Mouse (Mus musculus): Measurements from ENCODE around the gene Ctnna3.

DNA sequence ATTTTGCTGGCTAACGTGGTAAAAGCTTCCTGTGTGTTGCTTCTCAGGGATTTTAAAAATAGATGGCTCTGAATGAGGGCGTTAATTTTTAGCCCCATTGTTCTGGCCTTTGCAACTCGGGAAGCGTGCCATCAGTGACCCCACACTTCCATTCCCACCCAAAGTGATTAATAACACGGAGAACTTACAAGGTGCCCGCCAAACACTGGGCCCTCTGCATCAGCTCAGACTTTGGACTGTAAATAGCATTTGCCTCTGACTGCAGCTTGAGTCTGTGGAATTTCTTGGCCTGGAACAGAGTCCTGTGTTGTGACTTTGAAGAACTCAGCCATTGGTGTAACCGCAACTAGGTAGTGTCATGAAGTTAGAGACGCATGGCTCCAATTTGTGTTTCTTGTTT lies 521.0 kb downstream of the Ctnna3 start:
- no peak for TF ChIP-seq CTCF (IDR thresholded peaks at IDR 0.05 in 2 of 3, conservative IDR thresholded peaks at IDR 0.05 in 1 of 3; ENCODE audit: control insufficient read depth in 1 of 3, insufficient read depth in 1 of 3, low read depth in 2 of 3, low read length in 3 of 3, poor library complexity in 1 of 3, severe bottlenecking in 1 of 3)
- TF ChIP-seq KAT2A (conservative IDR thresholded peaks at IDR 0.05; ENCODE audit: low read depth, low read length): no peak
- TF ChIP-seq POLR2AphosphoS2 (IDR thresholded peaks at IDR 0.05; ENCODE audit: low read length): no peak
- TF ChIP-seq CHD2 (IDR thresholded peaks at IDR 0.05; ENCODE audit: low read length): no peak
- no peak for TF ChIP-seq POLR2A (IDR thresholded peaks at IDR 0.05; ENCODE audit: control insufficient read depth in 1 of 2, insufficient read depth in 1 of 2, low read depth in 1 of 2, low read length in 2 of 2, poor library complexity in 1 of 2)
- no peak for TF ChIP-seq ELF1 (IDR thresholded peaks at IDR 0.05; ENCODE audit: low read depth, low read length)
